Mouse (Mus musculus) left cerebral cortex, adult 11 months (tissue): Measurements from ENCODE around the gene Fitm2.
A peak's percentile ranks its signal among the peaks of the same experiment; 100 is the strongest.
"Not testable (repeated sequence)": the region's sequence is repeated elsewhere in the genome, so short reads cannot be mapped to it uniquely, and the experiment has no call there.

Experiments used
- DNase-seq: peaks from one replicate; pipeline ENCODE4 v3.0.0; 2022; ENCODE audit warnings: low spot score

The Fitm2 gene

DNA sequence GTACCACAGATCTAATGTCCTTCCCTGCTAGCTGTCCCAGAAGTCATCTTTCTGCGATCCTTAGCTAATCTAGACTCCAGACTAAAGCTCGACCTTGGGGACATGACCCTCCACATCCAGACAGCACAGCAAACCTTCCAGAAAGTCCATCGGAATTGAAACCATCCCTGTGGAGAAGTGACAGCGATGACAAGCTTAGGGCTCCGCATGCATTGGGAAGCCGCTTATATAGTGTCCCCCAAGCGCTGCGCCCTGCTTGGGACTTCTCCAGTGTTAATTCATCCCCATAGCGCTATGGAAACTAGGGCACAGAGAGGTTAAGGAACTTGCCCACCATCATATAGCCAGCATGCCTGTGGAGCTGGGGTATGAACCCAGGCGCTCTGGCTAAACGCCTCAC, 9.6 kb downstream of the Fitm2 start:
- no peak for DNase-seq

- DNase-seq = no peak
These were observed 10.0 kb downstream of the Fitm2 start for GRCm38 (mm10) chr2:163462386-163462785.

- not testable (repeated sequence) for DNase-seq
These were observed 11.1 kb downstream of the Fitm2 start for GRCm38 (mm10) chr2:163461307-163461706.

GRCm38 (mm10) chr2:163460622-163461021, 11.8 kb downstream of the Fitm2 start:
- no peak for DNase-seq

GRCm38 (mm10) chr2:163459380-163459779, 13.0 kb downstream of the Fitm2 start:
- no peak for DNase-seq

- DNase-seq = no peak
These were observed 13.7 kb downstream of the Fitm2 start for GRCm38 (mm10) chr2:163458539-163459265.

GRCm38 (mm10) chr2:163453378-163453777, 19.1 kb downstream of the Fitm2 start:
- DNase-seq = no peak

- DNase-seq = no peak
These were observed 19.7 kb downstream of the Fitm2 start for GRCm38 (mm10) chr2:163452738-163453137.

DNA sequence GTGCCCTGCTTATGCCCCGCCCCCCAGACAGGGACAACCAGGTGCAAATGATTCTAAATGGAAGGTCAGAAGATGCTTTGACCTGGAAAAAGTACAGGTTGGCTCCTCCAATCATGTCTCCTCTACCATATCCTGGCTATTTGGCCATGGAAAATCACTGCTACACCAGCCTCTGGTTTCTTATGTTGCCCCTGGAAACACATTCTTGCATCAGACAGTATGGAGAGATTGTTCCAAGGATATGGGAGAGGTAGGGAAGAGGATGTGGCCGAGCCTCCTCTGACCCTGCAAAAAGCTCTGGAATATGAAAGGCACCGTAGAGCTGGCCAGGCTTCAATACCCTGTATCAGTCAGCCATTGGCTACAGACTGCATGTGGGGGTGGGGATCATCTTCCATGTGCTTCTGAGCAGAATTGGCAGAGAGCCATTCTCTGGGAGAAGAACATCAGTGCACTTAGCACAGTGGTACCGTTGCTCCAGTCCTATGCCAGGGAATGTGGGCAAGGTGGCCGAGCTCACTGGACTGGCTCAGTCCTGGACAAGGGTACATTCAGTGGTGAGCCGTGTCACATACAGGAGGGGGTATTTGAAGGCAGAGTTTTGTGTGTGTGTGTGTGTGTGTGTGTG, 21.6 kb downstream of the Fitm2 start:
- no peak for DNase-seq

DNA sequence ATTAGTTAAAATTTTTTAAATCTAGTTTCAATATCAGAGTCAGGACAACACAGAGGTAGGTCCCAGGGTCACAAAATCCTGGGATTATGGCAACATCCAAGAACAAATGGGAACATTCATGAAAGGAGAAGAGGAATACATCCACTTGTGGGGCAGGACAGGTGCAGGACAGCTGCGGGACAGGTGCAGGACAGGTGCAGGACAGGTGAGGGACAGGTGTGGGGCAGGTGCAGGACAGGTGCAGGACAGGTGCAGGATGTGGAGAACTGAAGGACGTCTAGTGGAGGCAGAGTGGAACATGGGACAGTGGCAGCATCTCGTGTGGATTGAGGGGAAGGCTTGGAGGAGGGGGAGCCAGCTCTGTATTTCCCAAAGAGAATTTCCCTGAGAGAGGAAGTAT, 23.2 kb downstream of the Fitm2 start:
- no peak for DNase-seq

- DNase-seq = no peak
These were observed 25.1 kb downstream of the Fitm2 start for GRCm38 (mm10) chr2:163447375-163447774.

DNA sequence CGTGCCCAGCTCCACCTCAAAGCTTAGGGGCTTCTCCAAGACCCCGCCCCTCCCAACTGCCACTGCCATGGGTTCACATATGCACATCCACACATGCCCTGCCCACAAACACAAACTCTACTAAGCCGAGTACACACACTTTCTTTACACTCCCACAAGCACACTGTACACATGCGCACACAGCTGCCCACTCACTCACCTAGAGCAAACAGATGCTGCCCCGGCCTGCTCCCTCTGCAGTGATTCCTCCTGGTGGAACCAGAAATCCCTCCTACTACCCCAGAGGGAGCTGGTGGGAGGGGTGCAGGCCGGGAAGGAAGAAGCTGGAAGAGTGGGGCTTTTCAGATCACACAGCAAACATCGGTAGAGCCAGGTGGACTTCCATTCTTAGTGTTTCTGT, 28.4 kb downstream of the Fitm2 start:
- no peak for DNase-seq

DNA sequence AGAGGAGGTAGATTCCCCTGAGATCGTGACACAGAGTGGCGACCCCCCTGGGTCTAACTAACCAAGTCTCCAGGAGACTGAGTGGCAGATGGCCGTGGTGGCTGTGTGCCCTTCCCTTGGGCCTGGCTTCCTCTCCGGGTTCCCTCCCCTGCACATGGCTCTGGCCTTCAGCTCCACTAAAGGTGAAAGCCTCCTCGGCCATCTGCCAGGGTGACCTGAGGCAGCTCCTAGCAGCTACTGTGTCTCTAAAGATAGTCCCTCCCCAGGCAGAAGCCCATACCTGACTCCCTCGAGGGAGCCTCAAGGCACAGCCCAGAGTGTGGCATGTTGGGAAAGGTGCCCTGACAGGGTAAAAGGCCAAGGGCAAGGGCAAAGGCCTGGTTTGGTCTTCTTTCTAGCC, 28.9 kb downstream of the Fitm2 start:
- DNase-seq = no peak

GRCm38 (mm10) chr2:163439488-163439887, 32.9 kb downstream of the Fitm2 start:
- DNase-seq = no peak

- no peak for DNase-seq
These were observed 33.6 kb downstream of the Fitm2 start for GRCm38 (mm10) chr2:163438619-163439451.

DNA sequence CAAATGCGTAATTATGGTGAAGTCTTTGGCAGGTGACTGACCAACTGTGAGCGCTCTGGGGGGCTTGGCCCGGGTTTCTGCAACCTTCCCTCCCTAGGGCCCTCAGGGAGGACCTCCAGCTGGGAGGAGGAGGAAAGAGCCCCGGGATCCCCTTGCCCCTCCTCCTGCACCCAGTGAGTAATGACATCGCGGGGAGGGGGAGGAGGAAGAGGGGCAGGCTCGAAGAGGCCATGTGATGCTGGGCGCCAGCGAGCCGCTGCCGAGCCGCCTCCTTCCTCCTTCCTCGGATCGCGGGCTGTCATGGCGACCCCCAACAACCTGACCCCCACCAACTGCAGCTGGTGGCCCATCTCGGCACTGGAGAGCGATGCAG, 34.2 kb downstream of the Fitm2 start, which contains the start of gene Gdap1l1:
TSS of gene Gdap1l1 (plus strand) at position 231 of the 373 bp plus-strand sequence.
- peak; percentile 72 for DNase-seq

DNA sequence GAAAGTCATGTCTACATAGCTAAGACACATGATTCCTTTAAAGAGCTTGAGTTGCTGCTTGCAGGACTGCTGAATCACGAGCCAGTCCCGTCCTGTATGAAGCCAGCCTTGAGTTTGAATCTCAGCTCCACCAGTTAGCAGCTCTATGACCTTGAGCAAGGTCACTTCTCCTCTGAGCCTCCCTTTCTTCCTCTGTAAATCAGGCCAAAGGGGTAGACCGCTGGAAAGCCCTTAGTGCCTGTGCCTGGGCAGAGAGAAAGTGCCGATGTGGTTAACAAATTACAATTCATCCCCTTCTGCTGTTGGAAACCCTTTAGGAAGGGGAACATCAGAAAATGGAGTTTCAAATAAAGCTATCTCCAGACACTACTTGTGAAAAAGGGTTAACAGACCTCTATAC, 34.6 kb downstream of the Fitm2 start:
- DNase-seq = no peak

GRCm38 (mm10) chr2:163433971-163434370, 38.5 kb downstream of the Fitm2 start:
- no peak for DNase-seq

DNA sequence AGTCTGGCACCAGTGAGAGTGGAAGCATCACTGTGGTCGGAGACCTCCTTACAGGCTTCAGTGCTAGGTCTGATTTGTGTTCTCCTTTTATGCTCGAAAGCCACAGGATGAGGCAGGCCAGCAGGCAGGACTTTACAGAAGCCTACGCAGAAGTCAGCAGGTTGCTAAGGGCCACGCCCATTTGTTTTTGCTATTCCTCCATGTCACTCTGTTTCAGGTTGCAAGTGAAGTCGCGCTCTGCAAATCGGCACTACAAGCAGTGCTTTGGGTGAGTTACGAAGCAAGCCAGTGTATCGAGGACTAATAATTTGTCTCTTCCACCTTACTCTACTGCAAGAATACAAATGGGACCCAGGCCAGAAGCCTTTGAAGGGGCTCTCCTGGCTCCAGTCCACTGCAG, 41.1 kb downstream of the Fitm2 start:
- DNase-seq = no peak

DNA sequence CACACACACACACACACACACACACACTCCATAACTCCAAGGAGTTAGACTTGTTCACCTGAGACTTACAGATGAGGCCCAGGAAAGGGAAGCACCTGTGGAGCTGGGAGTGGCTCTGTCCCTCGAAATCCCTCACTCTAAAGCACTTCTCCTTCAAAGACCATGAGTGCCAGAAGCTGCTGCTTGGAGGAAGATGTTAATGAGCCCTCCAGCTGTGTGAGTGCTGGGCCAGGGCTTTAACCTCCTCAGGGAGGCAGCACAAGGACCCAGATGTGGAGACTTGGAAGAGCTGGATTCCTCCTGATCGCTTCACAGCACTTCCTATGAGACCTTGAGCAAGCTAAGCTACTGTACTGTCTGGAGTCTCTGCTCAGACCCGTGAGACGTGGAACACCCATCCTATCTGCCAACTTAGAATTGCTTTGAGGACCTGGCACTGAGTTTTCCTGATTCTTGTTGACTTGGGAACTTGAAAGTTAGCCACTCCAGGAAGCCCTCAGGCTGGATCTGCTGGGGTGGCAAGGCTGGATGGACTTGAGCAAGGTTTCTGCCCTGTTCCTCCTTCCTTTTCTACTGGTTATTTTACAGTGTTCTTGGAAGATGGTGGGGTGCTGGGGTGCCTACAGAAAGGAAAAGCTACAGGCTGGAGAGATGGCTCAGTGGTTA, 44.0 kb downstream of the Fitm2 start:
- DNase-seq = no peak

DNA sequence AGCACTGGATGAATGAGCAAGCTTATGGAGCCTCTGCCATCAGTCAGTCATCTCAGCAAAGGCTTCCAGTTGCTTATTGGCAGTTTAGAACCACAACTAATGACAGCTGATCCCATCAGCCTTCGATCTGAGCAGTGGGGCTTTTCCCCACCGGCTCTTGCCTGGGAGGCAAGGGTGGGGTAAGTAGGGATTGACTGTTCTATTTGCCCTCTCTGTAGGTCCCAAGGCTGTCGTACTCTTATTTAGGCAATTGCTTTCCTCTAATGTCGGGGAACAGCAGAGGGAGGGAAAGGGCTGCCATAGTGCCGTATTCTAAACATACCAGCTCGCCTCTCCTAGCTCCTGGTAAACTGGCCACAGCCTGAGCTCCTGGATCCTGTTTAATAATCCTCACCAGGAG, 47.8 kb downstream of the Fitm2 start, which contains the start of gene Oser1:
TSS of gene Oser1 (minus strand) at position 101 of the 400 bp plus-strand sequence.
- no peak for DNase-seq
